Mouse (Mus musculus) embryonic fibroblast, embryonic 13.5 days (primary cell): Measurements from ENCODE around the gene Stab2.

Experiments
- CTCF ChIP-seq: IDR thresholded peaks from 2 replicates; pipeline ENCODE4 v1.5.1; 2011; ENCODE audit warnings: mild to moderate bottlenecking, control low read depth, low read length, moderate library complexity, borderline replicate concordance; ENCODE audit not compliant: insufficient read depth
- POLR2A ChIP-seq: IDR thresholded peaks from 2 replicates; pipeline ENCODE4 v1.6.1; 2011; ENCODE audit warnings: low read depth, mild to moderate bottlenecking, control low read depth, low read length, moderate library complexity

DNA sequence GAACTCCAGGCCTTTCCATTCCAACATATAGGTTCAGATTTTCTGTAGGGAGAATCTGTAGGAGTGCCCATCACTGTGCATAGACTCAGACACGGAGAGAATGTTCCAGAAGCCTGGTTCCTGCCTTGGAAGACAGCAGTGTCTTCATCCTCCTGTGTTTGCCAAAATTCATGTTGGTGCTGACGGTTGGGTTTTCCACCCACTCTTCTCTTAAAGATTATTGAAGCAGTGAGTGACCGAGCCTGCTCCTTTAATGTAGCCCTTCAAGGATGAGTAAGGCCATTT, 332 bp upstream of the Stab2 start:
- TF ChIP-seq CTCF (no peak), POLR2A (no peak)
